Mouse (Mus musculus) spleen, adult 2 months (tissue): ENCODE data around the gene Rnf7. TPM values are rescaled to one million over a fixed set of nuclear protein-coding genes. Genes with fewer than 3 reads are reported as not detected.

Experiments
- DNase-seq, 2 experiments: peaks; one replicate each; pipeline versions ENCODE4 v3.0.0 to v3.0.0-alpha.2; 2012 to 2021; ENCODE audit warnings: low spot score in 2 of 2, low read depth in 1 of 2
- H3K27ac ChIP-seq: fragments of 200-500 bp; 2 replicates; pipeline ENCODE4 v1.5.1; 2012; ENCODE audit warnings: low read length, inconsistent platforms; ENCODE audit not compliant: insufficient read depth
- H3K27me3 ChIP-seq: fragments of 200-500 bp; 2 replicates; pipeline ENCODE4 v1.6.1; 2012; ENCODE audit warnings: mild to moderate bottlenecking, moderate library complexity, low read length, inconsistent platforms; ENCODE audit not compliant: control insufficient read depth, insufficient read depth
- H3K36me3 ChIP-seq: fragments of 200-500 bp; 2 replicates; pipeline ENCODE4 v1.6.1; 2012; ENCODE audit warnings: mild to moderate bottlenecking, low read length, inconsistent platforms; ENCODE audit not compliant: control insufficient read depth, insufficient read depth
- H3K4me1 ChIP-seq: fragments of 200-500 bp; 2 replicates; pipeline ENCODE4 v1.6.1; 2011; ENCODE audit warnings: inconsistent platforms; ENCODE audit not compliant: control insufficient read depth, insufficient read depth, insufficient read length
- H3K4me3 ChIP-seq: fragments of 200-500 bp; 2 replicates; pipeline ENCODE4 v1.5.1; 2011; ENCODE audit warnings: mild to moderate bottlenecking, inconsistent platforms; ENCODE audit not compliant: insufficient read depth, insufficient read length; ENCODE audit errors: extremely low read depth
- CTCF ChIP-seq: fragments of 200-500 bp; IDR thresholded peaks from 2 replicates; pipeline ENCODE4 v1.5.1; 2011; ENCODE audit warnings: mild to moderate bottlenecking, inconsistent platforms; ENCODE audit not compliant: insufficient read depth, insufficient read length, insufficient replicate concordance; ENCODE audit errors: extremely low read depth
- POLR2A ChIP-seq: fragments of 200-500 bp; IDR thresholded peaks from 2 replicates; pipeline ENCODE4 v1.6.1; 2011; ENCODE audit warnings: low read depth, low read length, inconsistent platforms
- WGBS: fragments of 180-500 bp; shearing (Covaris S2); methylation state at CpG from one replicate; pipeline ENCODE4 v1.1.7; 2018; 5-methylcytosine and 5-hydroxymethylcytosine counted together
- polyA plus RNA-seq: library from polyadenylated mRNA; depleted of rRNA; stranded (reverse); fragments of >200 nt; gene quantifications from 2 replicates; pipeline ENCODE4 v1.2.3, GENCODE M21; 2012; rRNA removed

Gene Rnf7
- polyA plus RNA-seq, 1 experiment: 92.5 TPM

DNA sequence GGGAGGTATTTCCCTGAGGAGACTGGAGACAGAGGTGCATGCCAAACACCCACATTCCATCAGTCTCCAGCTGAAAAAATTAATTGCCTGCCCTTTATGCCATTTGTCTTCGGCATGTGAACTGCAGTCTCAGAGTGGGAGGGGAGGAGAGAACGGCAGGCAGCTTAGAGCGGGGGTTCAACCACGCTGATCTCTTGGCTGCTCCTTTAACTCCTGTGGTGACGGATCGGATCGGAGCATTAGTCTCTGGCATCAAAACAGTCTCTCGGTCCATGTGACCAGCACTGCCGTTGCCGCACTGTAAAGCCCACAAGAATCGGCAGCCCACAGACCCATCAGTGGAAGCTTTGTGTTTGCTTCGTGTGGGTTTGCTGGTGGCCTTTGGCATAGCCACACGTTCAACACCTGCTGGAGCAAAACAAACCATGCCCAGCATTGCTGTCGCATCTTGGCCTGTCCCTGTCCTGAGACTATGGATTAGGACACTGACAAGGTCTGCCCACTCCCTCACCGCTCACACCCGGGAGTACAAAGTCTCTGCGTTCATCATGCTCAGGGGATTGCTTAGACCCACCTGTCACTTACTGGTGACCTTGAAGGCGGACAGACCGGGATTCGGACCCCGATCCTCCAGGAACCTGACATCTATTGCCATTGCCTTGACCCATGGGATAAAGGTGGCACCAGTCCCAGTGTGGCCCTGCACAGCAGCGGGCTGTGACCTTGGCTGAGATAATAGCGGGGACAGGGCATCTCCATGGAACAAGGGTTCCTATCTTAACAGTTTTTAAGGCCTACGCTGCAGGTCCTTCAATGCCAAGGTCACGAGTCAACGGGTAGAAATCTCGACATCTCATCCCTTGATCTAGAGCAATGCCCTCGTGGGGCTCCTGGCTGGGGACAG, 41.3 kb downstream of the Rnf7 start:
- WGBS: 23% methylated on average over 28 of the region's 28 CpGs
- H3K4me1 ChIP-seq: peaks cover 19% of the 10 kb centered on the region; the same call in 1 of the 2 replicates
- no peak for DNase-seq
- peak overlapping the region; percentile 80 for H3K4me3 ChIP-seq
- no peaks in the 10 kb centered on the region for H3K36me3 ChIP-seq
- TF ChIP-seq POLR2A (no peak), CTCF (no peak)
- H3K27ac ChIP-seq: peak overlapping the region; percentile 96
- H3K27me3 ChIP-seq: no peaks in the 10 kb centered on the region

DNA sequence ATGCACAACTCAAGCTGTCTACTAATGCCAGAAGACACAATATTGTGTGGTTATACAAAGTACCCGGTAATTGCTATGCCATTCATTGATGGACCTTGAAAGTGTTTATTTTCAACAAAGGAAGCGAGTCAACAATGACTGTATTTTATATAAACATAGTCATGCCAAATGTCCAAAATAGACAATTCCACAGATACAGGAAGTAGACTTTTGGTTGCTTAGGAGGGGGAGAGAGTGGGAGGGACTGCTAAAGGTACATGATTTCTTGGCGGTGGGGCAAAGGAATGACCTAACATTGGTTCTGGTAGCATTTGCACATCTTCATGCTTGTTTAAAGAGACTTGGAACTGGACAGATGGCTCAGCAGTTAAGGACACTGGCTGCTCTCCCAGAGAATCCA, 45.9 kb downstream of the Rnf7 start:
- Histone ChIP-seq H3K27ac (no peak overlapping the region), H3K27me3 (no peaks in the 10 kb centered on the region), H3K4me1 (peaks cover 8% of the 10 kb centered on the region; the same call in 1 of the 2 replicates), H3K4me3 (no peak overlapping the region), H3K36me3 (no peaks in the 10 kb centered on the region)
- TF ChIP-seq CTCF: no peak
- no peak for DNase-seq
- 93% methylated on average over 3 of the region's 3 CpGs for WGBS

DNA sequence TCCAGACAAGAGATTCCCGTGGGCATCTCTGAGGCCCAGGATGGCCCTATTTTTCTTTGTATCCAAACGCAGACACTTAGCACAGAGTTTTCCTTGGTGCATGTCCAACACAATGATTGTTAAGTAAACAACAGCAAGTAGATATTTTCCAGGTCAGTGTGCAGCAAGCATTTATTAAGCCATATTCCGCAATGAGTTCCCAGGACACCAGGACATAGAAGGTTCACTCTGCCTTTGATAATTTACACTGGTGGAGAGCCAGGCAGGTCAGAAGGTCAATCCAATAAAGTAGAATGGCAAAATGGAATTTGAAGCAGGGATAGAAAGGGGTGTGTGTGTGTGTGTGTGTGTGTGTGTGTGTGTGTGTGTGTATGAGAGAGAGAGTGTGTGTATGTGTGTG, 47.4 kb downstream of the Rnf7 start:
- TF ChIP-seq CTCF (no peak), POLR2A (no peak)
- Histone ChIP-seq H3K4me3 (no peak overlapping the region), H3K4me1 (no peaks in the 10 kb centered on the region; the same call in 1 of the 2 replicates), H3K27ac (no peak overlapping the region), H3K36me3 (no peaks in the 10 kb centered on the region), H3K27me3 (no peaks in the 10 kb centered on the region)
- WGBS: 94% methylated on average over 3 of the region's 3 CpGs
- DNase-seq: no peak

DNA sequence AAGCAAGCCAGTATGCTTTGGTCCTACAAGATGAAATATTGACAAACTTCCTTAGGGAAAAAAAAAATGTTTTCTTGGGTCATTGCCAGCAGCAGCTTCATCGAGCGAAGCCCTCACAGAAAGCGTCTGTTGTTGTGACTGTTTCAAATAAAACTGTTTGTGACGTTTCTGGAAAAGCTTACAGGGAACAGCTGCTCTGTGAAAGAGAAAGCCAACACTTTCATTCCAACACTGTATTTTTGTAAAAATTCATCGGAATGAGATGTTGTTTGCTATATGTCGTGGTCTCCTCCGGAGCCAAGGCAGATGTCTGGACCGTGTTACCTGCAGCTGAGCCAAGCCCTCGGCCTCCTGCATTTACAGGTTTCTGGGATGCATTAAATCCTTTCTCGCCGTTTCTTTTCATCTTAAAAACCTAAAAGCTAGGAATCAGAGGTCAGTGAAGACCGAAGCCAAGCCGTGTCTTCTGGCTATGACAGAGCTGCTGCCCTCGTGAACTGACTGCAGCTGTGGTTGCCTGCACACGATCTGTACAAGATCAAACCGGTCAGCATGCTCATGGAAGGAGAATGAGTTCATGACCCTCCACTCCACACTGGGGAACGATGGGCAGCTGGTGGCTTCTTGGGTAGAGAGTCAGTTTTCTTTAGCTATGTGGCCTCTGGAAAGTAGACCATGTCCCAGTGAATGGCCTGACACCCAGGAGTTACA, 50.0 kb downstream of the Rnf7 start:
- TF ChIP-seq CTCF (no peak), POLR2A (no peak)
- H3K36me3 ChIP-seq: no peaks in the 10 kb centered on the region
- H3K27ac ChIP-seq: peak overlapping the region; percentile 48; the same call in 1 of the 2 replicates
- H3K4me3 ChIP-seq: no peak overlapping the region
- DNase-seq: no peak
- no peaks in the 10 kb centered on the region; the same call in 1 of the 2 replicates for H3K4me1 ChIP-seq
- no peaks in the 10 kb centered on the region for H3K27me3 ChIP-seq
- WGBS: 84% methylated on average over 17 of the region's 17 CpGs

DNA sequence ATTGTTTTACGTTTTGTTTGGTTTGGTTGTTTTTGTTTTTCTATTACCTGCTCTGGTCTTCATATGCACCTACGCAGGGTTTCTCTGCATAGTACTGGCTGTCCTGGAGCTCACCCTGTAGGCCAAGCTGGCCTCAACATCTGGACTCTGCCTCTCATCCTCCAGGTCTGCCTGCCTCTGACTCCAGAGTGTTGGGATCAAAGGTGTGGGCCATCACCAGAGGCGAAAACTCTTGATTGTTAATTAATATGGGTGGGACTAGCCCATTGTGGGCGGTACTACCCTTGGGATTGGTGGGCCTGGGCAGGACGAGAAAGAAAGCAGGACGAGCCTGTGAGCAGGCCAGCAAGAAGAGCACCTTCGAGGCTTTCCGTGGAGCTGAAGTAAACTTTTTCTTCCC, 54.4 kb downstream of the Rnf7 start:
- Histone ChIP-seq H3K4me1 (no peaks in the 10 kb centered on the region; the same call in none of the 2 replicates), H3K36me3 (no peaks in the 10 kb centered on the region), H3K27me3 (no peaks in the 10 kb centered on the region), H3K27ac (no peak overlapping the region), H3K4me3 (no peak overlapping the region)
- no peak for DNase-seq
- TF ChIP-seq POLR2A (no peak), CTCF (no peak)
- WGBS: 81% methylated on average over 8 of the region's 8 CpGs

Other genes starting within 250 kb of the Rnf7 start
- 68.2 and 118 TPM in 2 replicates for gene Atp1b3, start 114.2 kb downstream of the Rnf7 start, polyA plus RNA-seq
- gene Gm28729, start 46.6 kb upstream of the Rnf7 start, polyA plus RNA-seq: not detected in 2 replicates
- 2.0 and 2.6 TPM in 2 replicates for gene Rasa2, start 152.9 kb upstream of the Rnf7 start, polyA plus RNA-seq